Mouse (Mus musculus): ENCODE data around the gene Gm14434.
"Not testable (repeated sequence)": the region's sequence is repeated elsewhere in the genome, so short reads cannot be mapped to it uniquely, and the experiment has no call there.

Gene Gm14434

GRCm38 (mm10) chr2:176486683-176487082 lies at the start of gene Gm14434:
Gene Gm14434 (minus strand): TSS chr2:176486783.
- not testable (repeated sequence) for DNase-seq

- DNase-seq: not testable (repeated sequence)
These were observed 34.2 kb upstream of the Gm14434 start, which contains the start of gene Zfp967 for GRCm38 (mm10) chr2:176520756-176521155. Gene Zfp967 (plus strand): TSS chr2:176521056.

GRCm38 (mm10) chr2:176423294-176423693 lies 63.3 kb downstream of the Gm14434 start, which contains the start of gene Gm14435:
Gene Gm14435 (plus strand): TSS chr2:176423594.
- not testable (repeated sequence) for DNase-seq
